Mouse (Mus musculus): Measurements from ENCODE around the gene Mettl14.
"Not testable (repeated sequence)": the region's sequence is repeated elsewhere in the genome, so short reads cannot be mapped to it uniquely, and the experiment has no call there.

Mettl14 gene

DNA sequence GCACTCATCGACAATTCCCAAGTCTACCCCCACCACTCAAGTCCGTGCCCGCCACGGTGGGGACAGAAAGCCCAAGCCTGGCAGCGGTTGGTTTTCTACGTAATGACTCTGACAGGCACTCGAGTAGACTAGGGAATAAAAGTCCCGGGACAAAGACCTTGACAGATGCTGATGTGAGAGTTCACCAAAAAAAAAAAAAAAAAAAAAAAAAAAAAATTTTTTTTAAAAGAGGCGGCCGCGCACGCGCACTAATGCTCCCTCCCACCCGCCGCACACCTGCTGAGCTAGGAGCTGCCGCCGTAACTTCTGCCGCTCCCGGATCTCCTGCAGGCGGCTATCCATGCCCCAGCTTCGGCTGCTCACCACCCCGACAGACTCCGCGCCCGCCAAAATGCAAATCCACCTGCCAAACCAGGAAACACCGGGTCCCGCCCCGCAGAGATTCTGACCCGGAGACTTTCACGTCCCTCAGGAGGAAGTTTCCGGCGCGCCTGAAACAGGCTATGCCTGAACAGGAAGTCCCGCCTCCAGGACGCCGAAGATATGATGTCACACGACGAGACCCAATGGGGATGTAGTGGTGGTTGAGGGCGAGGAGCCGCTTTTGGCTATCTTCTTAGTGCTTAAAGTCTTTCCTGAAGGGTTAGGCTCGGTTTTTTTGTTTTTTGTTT is at the start of gene Mettl14:
Mettl14 (minus strand) TSS at position 623 of the 671 bp plus-strand sequence.
- DNase-seq (ENCODE audit: low spot score in 2 of 2): peak; percentile 91 to 95

- DNase-seq (ENCODE audit: low spot score in 2 of 2): no peak
Observed at GRCm38 (mm10) chr3:123433362-123433761, 47.5 kb upstream of the Mettl14 start.

GRCm38 (mm10) chr3:123431951-123432674 is 46.2 kb upstream of the Mettl14 start:
- DNase-seq (ENCODE audit: low spot score in 2 of 2): no peak

DNA sequence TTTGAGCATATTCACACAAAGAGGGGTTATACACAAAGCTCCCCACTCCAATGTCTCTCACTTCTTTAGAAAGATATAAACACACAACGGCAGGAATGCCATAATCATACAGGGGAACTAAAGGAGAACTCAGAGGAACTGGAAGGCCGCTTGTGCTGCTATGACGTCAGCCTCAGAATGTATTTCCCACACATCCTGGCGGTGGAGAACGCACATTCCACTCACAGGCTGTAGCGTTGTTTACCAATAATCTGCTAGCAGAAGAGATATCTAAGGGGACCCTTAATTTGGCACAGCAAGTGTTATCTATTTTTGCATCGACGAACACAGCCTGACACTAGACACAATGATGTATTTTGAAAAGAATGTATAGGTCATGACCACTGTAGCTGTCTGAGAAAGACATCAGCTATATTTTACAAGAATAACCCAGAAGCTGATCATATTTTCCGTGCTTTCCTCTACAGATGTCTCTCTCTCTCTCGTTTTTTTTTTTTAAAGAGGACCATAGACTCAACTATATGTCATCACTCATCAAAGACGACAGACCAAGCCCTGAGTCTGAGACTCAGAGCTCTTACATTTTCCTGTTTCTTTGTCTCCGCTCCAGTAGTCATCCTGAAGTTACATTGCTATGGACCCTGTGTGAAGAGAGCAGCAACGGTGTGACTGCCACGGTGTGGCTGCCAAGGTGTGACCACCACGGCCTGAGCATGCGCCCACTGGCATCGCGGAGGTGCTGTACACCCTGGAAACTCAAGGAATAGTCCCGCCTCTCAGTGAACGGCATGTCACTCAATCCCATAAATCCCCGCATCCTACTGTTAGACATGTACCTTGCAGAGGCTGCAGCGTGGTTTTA is 43.9 kb upstream of the Mettl14 start:
- DNase-seq (ENCODE audit: low spot score in 2 of 2): no peak

DNA sequence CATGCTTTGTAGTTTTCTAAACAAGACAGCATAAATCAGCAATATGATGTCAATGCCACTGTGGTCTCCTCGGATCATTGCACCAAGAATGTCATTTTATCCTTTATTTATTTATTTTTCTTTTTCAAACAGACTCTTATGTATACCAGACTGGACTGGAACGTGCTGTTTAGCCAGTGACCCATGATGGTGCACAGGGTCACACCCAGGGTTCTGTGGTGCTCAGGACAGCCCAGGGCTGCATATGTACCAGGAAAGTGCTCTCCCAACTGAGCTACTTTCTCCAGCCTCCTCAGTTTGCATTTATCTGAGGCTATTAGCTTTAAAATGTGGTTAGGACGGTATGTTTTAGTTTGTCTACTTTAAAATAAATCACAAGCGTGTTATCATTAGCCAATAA is 42.1 kb upstream of the Mettl14 start:
- DNase-seq (ENCODE audit: low spot score in 2 of 2): no peak

DNA sequence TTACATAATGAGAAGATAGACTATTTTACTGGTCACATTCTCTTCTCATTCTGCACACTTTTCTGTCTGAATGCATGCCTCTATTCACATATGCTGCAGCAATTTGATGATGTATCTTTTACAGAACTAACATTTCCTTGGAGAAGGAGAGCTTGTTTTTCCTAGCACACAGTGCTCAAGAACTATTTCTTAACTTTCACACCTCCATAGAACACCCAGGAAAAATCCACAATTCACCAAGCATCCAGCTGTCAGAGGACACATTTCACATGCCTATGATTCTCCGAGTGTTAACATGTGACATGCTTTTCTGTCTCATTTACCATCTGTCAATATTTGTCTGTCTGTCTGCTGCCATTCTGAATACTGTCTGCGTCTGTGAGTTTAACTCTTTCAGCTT is 39.7 kb upstream of the Mettl14 start:
- DNase-seq (ENCODE audit: low spot score in 2 of 2): no peak

DNA sequence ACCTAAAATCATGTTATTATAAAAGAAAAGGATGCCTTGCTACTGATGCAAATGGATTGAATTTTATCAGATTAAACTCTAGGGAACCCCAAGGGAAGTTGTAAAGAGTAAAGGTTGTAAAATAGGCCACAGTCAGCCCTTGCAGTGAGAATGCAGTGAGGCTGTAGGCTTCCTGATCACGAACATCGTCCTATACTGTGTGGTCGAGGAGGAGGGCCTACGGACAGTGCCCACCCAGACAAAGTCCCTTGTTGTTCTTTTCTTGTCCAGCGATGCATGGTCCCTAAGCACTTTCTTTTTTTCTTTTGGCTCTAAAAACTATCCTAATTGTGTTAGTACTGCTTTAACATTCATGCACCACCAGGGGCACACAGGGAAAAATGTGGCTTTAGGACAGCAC is 27.3 kb upstream of the Mettl14 start:
- DNase-seq (ENCODE audit: low spot score in 2 of 2): no peak

- no peak for DNase-seq (ENCODE audit: low spot score in 2 of 2)
Observed at GRCm38 (mm10) chr3:123411821-123412578, 26.1 kb upstream of the Mettl14 start.

- no peak for DNase-seq (ENCODE audit: low spot score in 2 of 2)
Observed at GRCm38 (mm10) chr3:123404945-123405344, 19.0 kb upstream of the Mettl14 start.

GRCm38 (mm10) chr3:123397562-123398481 is 11.9 kb upstream of the Mettl14 start:
- no peak for DNase-seq (ENCODE audit: low spot score in 2 of 2)

GRCm38 (mm10) chr3:123395611-123396010 is 9.7 kb upstream of the Mettl14 start:
- DNase-seq (ENCODE audit: low spot score in 2 of 2): no peak

DNA sequence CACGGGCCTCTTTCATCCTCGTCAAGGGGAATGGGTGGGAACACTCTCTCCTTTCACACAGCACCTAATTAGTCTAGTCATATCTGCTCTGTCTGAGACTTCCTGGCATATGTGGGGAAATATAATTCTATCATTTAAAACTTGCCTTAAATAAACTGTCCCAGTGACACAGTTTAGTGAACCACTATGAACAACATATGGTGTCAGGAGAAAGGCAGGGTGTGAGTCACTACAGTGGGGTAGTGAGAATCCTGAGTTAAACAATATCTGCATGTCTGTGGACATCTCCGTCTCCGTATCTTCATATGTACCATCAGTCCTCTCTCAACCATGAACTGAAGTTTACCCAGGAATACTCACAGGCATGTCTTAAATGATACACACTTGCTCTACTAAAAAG is 5.3 kb upstream of the Mettl14 start:
- no peak for DNase-seq (ENCODE audit: low spot score in 2 of 2)

- DNase-seq (ENCODE audit: low spot score in 2 of 2): not testable (repeated sequence)
Observed at GRCm38 (mm10) chr3:123386157-123386780, 361 bp upstream of the Mettl14 start.

DNA sequence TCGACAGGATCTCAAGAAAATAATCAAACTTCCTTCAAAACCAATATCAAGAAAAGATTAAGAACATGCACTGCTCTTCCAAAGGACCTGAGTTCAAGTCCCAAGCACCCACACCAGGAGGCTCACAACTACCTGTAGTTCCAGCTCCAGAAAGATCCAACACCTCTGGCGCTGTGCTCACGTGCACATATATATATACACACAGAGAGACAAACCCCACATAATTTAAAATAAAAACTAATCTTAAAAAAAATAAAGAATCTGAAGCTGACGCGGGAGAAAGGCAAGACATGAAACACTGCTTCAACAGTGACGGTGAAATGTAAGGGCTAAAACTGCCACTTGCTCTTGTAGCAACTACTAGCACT is 806 bp downstream of the Mettl14 start:
- DNase-seq (ENCODE audit: low spot score in 2 of 2): no peak

GRCm38 (mm10) chr3:123384435-123384834 is 1.5 kb downstream of the Mettl14 start:
- DNase-seq (ENCODE audit: low spot score in 2 of 2): no peak

GRCm38 (mm10) chr3:123376562-123376961 is 9.3 kb downstream of the Mettl14 start:
- DNase-seq (ENCODE audit: low spot score in 2 of 2): no peak

- DNase-seq (ENCODE audit: low spot score in 2 of 2): peak; percentile 27 to 53
Observed at GRCm38 (mm10) chr3:123371766-123372535, 14.0 kb downstream of the Mettl14 start.

DNA sequence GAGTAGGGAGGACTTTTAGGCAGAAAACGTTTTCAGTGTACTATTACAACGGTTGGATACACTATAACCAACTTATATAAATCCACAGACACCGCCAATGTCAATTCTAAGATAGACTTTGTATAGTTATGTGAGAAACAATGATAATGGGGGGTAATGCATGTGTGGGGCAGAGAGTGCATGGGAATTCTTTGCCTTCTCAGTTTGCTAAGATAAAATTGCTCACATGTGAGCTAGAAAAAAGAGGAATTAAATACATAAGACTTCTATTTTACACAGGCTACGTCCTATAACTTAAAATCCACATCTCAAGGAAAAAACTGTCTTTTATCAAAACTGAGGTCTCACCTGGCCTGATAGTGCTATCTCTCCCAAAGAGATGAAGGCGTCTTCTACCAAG is 15.0 kb downstream of the Mettl14 start:
- no peak for DNase-seq (ENCODE audit: low spot score in 2 of 2)

- peak in 1 of 2 experiments; percentile 5 for DNase-seq (ENCODE audit: low spot score in 2 of 2)
Observed at GRCm38 (mm10) chr3:123369161-123369560, 16.7 kb downstream of the Mettl14 start.
